ENCODE assay signal across 7 mouse cellular contexts in genomic region chr5:120811951-120812819, GRCm38 (mm10). TPM values are rescaled to one million over a fixed set of nuclear protein-coding genes. Genes with fewer than 3 reads are reported as not detected.
DNase-seq lines count a peak whose midpoint lies in the region; ATAC-seq lines count a peak whose summit lies in the region.

TSS of gene Oas1c (minus strand) at chr5:120812514.

- intact Hi-C loops in gastrocnemius, postnatal 36 days (cut with DNase I): no loop called here
- intact Hi-C loops in left cerebral cortex, postnatal 25 days (cut with DNase I): loop anchor here (10.0 kb wide), 1 partner anchor 363 kb away; no protein-coding TSS in a partner anchor

- H3K27me3 ChIP-seq in intestine, embryonic 15.5 days (replicated peaks): no peaks in the 10 kb centered on the region
- no peaks in the 10 kb centered on the region; the same call in 1 of the 2 replicates for H3K27me3 ChIP-seq in midbrain, embryonic 10.5 days (ENCODE audit: low read depth, poor library complexity, severe bottlenecking)

- DNase-seq in adrenal gland, adult 2 months: peak; percentile 91
- DNase-seq in embryo, embryonic 11.5 days (ENCODE audit: low read depth, low spot score): peak; percentile 67
- DNase-seq in gastrocnemius, postnatal 36 days: peak; percentile 67 to 73
- DNase-seq in left cerebral cortex, postnatal 25 days (ENCODE audit: low spot score in 2 of 2): peak; percentile 78 to 88
- DNase-seq in midbrain, embryonic 10.5 days (ENCODE audit: low spot score): peak; percentile 73
- DNase-seq in right cerebral cortex, postnatal 4 days: peak; percentile 59

- H3K27ac ChIP-seq in intestine, embryonic 15.5 days: peak within 1 kb of the TSS; percentile 59
- H3K27ac ChIP-seq in midbrain, embryonic 10.5 days (replicated peaks): peak within 1 kb of the TSS; percentile 57

- peak; percentile 95 for ATAC-seq in intestine, embryonic 15.5 days

- H3K4me2 ChIP-seq in intestine, embryonic 15.5 days (replicated peaks): peak within 1 kb of the TSS; percentile 70

- peaks cover 8% of the 10 kb centered on the region for H3K4me1 ChIP-seq in intestine, embryonic 15.5 days (replicated peaks)
- H3K4me1 ChIP-seq in midbrain, embryonic 10.5 days: peaks cover 13% of the 10 kb centered on the region

- H3K36me3 ChIP-seq in intestine, embryonic 15.5 days: no peaks in the 10 kb centered on the region
- H3K36me3 ChIP-seq in midbrain, embryonic 10.5 days: no peaks in the 10 kb centered on the region

- no peaks in the 10 kb centered on the region for H3K9me3 ChIP-seq in intestine, embryonic 15.5 days
- H3K9me3 ChIP-seq in midbrain, embryonic 10.5 days (replicated peaks): no peaks in the 10 kb centered on the region

- peak within 1 kb of the TSS; percentile 45 for H3K9ac ChIP-seq in intestine, embryonic 15.5 days

- peak within 1 kb of the TSS; percentile 43 for H3K4me3 ChIP-seq in intestine, embryonic 15.5 days (replicated peaks)
- H3K4me3 ChIP-seq in midbrain, embryonic 10.5 days: peak within 1 kb of the TSS; percentile 47

- WGBS in intestine, embryonic 15.5 days: 4% methylated on average over 18 of the region's 18 CpGs
- 8% methylated on average over 18 of the region's 18 CpGs for WGBS in midbrain, embryonic 10.5 days

RNA-seq across cellular contexts. Expression of gene Oas1c, which starts in this region (rescaled TPM):
- under 1 TPM; 0.49 to 0.97 TPM for total RNA-seq in adrenal gland, adult 2 months (2021)
- polyA plus RNA-seq in adrenal gland, adult 2 months (2012; rRNA removed): 1.0 and 2.8 TPM in 2 replicates
- total RNA-seq in gastrocnemius, postnatal 36 days (2021): under 1 TPM; 0.15 to 0.30 TPM
- 0.67 and 0.71 TPM in 2 replicates for polyA plus RNA-seq in intestine, embryonic 15.5 days (2015; fragmentation: Nextera tagmentation; extraction: Ambion mirVana)
- under 1 TPM; 0.66 to 0.94 TPM for total RNA-seq in left cerebral cortex, postnatal 25 days (2021)
- polyA plus RNA-seq in midbrain, embryonic 10.5 days (2016; fragmentation: Nextera tagmentation; extraction: Ambion mirVana): 0.16 and 0.26 TPM in 2 replicates

Comparison
In these comparisons a context has a peak if more than half of its experiments do, and no peak if none do; other contexts are left out.
1. Peak in every context shown above with its lines: DNase-seq, ATAC-seq, H3K4me3 ChIP-seq and H3K27ac ChIP-seq.
2. Peak in DNase-seq in gastrocnemius, postnatal 36 days; RNA of the gene not detected or under 1 TPM.
3. Peak in ATAC-seq, H3K4me3 ChIP-seq, H3K27ac ChIP-seq, H3K9ac ChIP-seq and H3K4me2 ChIP-seq in intestine, embryonic 15.5 days; RNA of the gene not detected or under 1 TPM.
4. Peak in DNase-seq in left cerebral cortex, postnatal 25 days; RNA of the gene not detected or under 1 TPM.
5. Peak in DNase-seq, H3K4me3 ChIP-seq and H3K27ac ChIP-seq in midbrain, embryonic 10.5 days; RNA of the gene not detected or under 1 TPM.